Mouse (Mus musculus) lung, postnatal 0 days (tissue): ENCODE data around the gene Snx3.

Experiments
- CTCF ChIP-seq: IDR thresholded peaks from 2 replicates; pipeline ENCODE4 v1.5.1; 2016; ENCODE audit warnings: antibody characterized with exemption, mild to moderate bottlenecking
- EP300 ChIP-seq: IDR thresholded peaks from 2 replicates; pipeline ENCODE4 v1.6.1; 2016; ENCODE audit warnings: antibody characterized with exemption, mild to moderate bottlenecking, control low read depth

DNA sequence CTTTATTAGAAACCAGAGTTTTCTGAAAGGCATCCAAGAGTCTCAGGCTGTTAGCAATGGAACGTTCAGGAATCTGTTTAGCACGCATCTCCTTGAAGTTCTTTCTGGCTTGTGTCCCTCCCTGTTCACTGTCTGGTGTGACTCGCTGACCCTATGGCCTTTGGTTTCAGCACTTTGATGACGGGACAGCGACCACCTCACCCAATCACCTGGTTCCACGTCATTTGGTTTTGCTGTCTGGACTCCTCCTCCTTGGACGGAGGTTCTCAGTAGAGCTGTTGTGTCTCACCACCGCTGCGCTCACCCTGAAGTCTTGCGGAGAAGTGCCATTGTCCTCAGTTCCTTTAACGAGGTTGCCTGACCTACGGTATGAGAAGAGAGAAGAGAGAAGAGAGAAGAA lies 60.4 kb downstream of the Snx3 start:
- TF ChIP-seq EP300 (no peak), CTCF (no peak)
